Mouse (Mus musculus) heart, adult 2 months (tissue): Measurements from ENCODE around the gene Gm5724. TPM values are rescaled to one million over a fixed set of nuclear protein-coding genes. Genes with fewer than 3 reads are reported as not detected.

Experiments
- DNase-seq, 2 experiments: peaks; one replicate each; pipeline ENCODE4 v3.0.0; 2021
- H3K27ac ChIP-seq: fragments of 200-600 bp; 2 replicates; pipeline ENCODE4 v1.8.1; 2022
- H3K27me3 ChIP-seq: fragments of 200-500 bp; 2 replicates; pipeline ENCODE4 v1.6.1; 2012; ENCODE audit warnings: mild to moderate bottlenecking, low read length, inconsistent platforms, mixed read lengths; ENCODE audit not compliant: control insufficient read depth, insufficient read depth
- H3K36me3 ChIP-seq: fragments of 200-500 bp; 2 replicates; pipeline ENCODE4 v1.6.1; 2012; ENCODE audit warnings: low read length, inconsistent platforms; ENCODE audit not compliant: control insufficient read depth, insufficient read depth
- H3K4me1 ChIP-seq: fragments of 200-500 bp; 2 replicates; pipeline ENCODE4 v1.6.1; 2011; ENCODE audit warnings: low read length; ENCODE audit not compliant: control insufficient read depth, insufficient read depth
- H3K4me3 ChIP-seq: fragments of 200-600 bp; 2 replicates; pipeline ENCODE4 v1.8.1; 2022
- H3K79me2 ChIP-seq: fragments of 200-500 bp; replicated peaks from 2 replicates; pipeline ENCODE4 v1.6.1; 2012; ENCODE audit warnings: mild to moderate bottlenecking, inconsistent platforms, low read length, moderate library complexity, mixed read lengths; ENCODE audit not compliant: control insufficient read depth, insufficient read depth
- H3K9ac ChIP-seq: fragments of 200-500 bp; 2 replicates; pipeline ENCODE4 v1.6.1; 2012; ENCODE audit warnings: low read depth, mild to moderate bottlenecking, control low read depth, inconsistent platforms, low read length, mixed read lengths
- CTCF ChIP-seq: fragments of 200-600 bp; IDR thresholded peaks from 2 replicates; pipeline ENCODE4 v1.8.1; 2022; ENCODE audit warnings: antibody characterized with exemption, mild to moderate bottlenecking, moderate library complexity
- EP300 ChIP-seq: fragments of 200-500 bp; IDR thresholded peaks from 2 replicates; pipeline ENCODE4 v1.6.1; 2011; ENCODE audit warnings: low read depth, low read length, control low read depth; ENCODE audit not compliant: insufficient read depth
- POLR2A ChIP-seq: fragments of 200-500 bp; IDR thresholded peaks from 2 replicates; pipeline ENCODE4 v1.6.1; 2011; ENCODE audit warnings: mild to moderate bottlenecking, low read depth, low read length, control low read depth; ENCODE audit not compliant: insufficient read depth
- WGBS: fragments of 180-500 bp; shearing (Covaris S2); methylation state at CpG from one replicate; pipeline ENCODE4 v1.1.7; 2018; 5-methylcytosine and 5-hydroxymethylcytosine counted together
- intact Hi-C: fragments of 180-260 bp; cut with DNase I; formaldehyde crosslinking; loops from one replicate; pipeline ENCODE4 v1.15.1; 2025
- long read RNA-seq: library from polyadenylated mRNA; stranded (forward); transcript quantifications from one replicate; pipeline ENCODE4 v2.0.0, GENCODE M21; 2021
- polyA plus RNA-seq: library from polyadenylated mRNA; depleted of rRNA; stranded (reverse); fragments of >200 nt; gene quantifications from 2 replicates; pipeline ENCODE4 v1.2.3, GENCODE M21; 2012; rRNA removed
- total RNA-seq, 2 experiments: library from RNA; stranded (reverse); gene quantifications; 2 replicates each; pipeline ENCODE4 v1.2.3; 2021

Gm5724 gene
- total RNA-seq = not detected
- not detected in 2 replicates for polyA plus RNA-seq
- long read RNA-seq = 0 reads

- no peaks in the 10 kb centered on the region for H3K36me3 ChIP-seq
- WGBS = 73% methylated on average over 3 of the region's 3 CpGs
- intact Hi-C loops = no loop called here
- no peak for DNase-seq
- H3K4me3 ChIP-seq = no peak within 1 kb of the TSS
- H3K9ac ChIP-seq = no peak within 1 kb of the TSS
- H3K27me3 ChIP-seq = no peaks in the 10 kb centered on the region
- no peaks in the 10 kb centered on the region for H3K79me2 ChIP-seq
- TF ChIP-seq EP300 (no peak), CTCF (no peak), POLR2A (no peak)
- no peak within 1 kb of the TSS for H3K27ac ChIP-seq
- no peaks in the 10 kb centered on the region for H3K4me1 ChIP-seq
These were observed at the start of gene Gm5724 for GRCm38 (mm10) chr6:141773710-141774109. TSS of gene Gm5724 (minus strand) at chr6:141773810.

GRCm38 (mm10) chr6:141797837-141798236 is 24.2 kb upstream of the Gm5724 start:
- intact Hi-C loops = no loop called here
- Histone ChIP-seq H3K79me2 (no peaks in the 10 kb centered on the region), H3K4me1 (no peaks in the 10 kb centered on the region), H3K4me3 (no peak overlapping the region), H3K9ac (no peak overlapping the region), H3K36me3 (no peaks in the 10 kb centered on the region), H3K27ac (no peak overlapping the region), H3K27me3 (no peaks in the 10 kb centered on the region)
- peak in 1 of 2 experiments; percentile 4 for DNase-seq
- no peak for TF ChIP-seq POLR2A
- no peak for TF ChIP-seq EP300
- TF ChIP-seq CTCF = peak; percentile 65
- WGBS = 17% methylated on average over 1 of the region's 1 CpGs

GRCm38 (mm10) chr6:141774476-141774875 is 866 bp upstream of the Gm5724 start:
- H3K27ac ChIP-seq = no peak overlapping the region
- no peaks in the 10 kb centered on the region for H3K27me3 ChIP-seq
- WGBS = 52% methylated on average over 2 of the region's 2 CpGs
- intact Hi-C loops = no loop called here
- H3K9ac ChIP-seq = no peak overlapping the region
- H3K4me3 ChIP-seq = no peak overlapping the region
- H3K79me2 ChIP-seq = no peaks in the 10 kb centered on the region
- H3K36me3 ChIP-seq = no peaks in the 10 kb centered on the region
- TF ChIP-seq POLR2A (no peak), CTCF (no peak), EP300 (no peak)
- no peaks in the 10 kb centered on the region for H3K4me1 ChIP-seq
- DNase-seq = no peak

DNA sequence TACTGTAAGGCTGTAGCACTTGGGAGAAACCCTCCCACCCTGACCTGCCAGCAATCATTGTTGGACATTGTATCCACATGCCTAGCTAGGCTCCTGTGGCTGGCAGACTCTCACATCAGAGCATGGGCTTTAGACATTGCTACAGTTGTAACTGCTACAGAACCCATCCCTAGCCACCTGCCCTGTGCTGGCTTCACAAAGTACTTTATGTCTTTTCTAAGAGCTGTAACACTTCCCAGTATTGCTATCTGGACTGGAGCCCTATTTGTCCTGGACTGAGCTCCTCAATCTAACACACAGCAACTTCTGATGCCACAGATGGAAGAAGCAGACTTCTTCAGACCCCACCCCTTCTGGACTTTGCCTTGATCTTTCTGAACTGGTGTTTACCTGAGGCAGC is 82.4 kb downstream of the Gm5724 start:
- H3K27ac ChIP-seq = no peak overlapping the region
- H3K27me3 ChIP-seq = no peaks in the 10 kb centered on the region
- H3K9ac ChIP-seq = no peak overlapping the region
- TF ChIP-seq POLR2A (no peak), CTCF (no peak), EP300 (no peak)
- DNase-seq = no peak
- H3K36me3 ChIP-seq = no peaks in the 10 kb centered on the region
- no peak overlapping the region for H3K4me3 ChIP-seq
- H3K4me1 ChIP-seq = no peaks in the 10 kb centered on the region
- no peaks in the 10 kb centered on the region for H3K79me2 ChIP-seq
- intact Hi-C loops = loop anchor here (10.0 kb wide), 1 partner anchor 1124 kb away; no protein-coding TSS in a partner anchor

GRCm38 (mm10) chr6:141687008-141687407 is 86.6 kb downstream of the Gm5724 start:
- DNase-seq = no peak
- TF ChIP-seq POLR2A = no peak
- TF ChIP-seq CTCF = no peak
- no peak for TF ChIP-seq EP300
- Histone ChIP-seq H3K4me1 (no peaks in the 10 kb centered on the region), H3K27ac (no peak overlapping the region), H3K9ac (no peak overlapping the region), H3K4me3 (no peak overlapping the region), H3K27me3 (no peaks in the 10 kb centered on the region), H3K36me3 (no peaks in the 10 kb centered on the region), H3K79me2 (no peaks in the 10 kb centered on the region)
- 43% methylated on average over 4 of the region's 4 CpGs for WGBS
- intact Hi-C loops = no loop called here

Other genes starting within 250 kb of the Gm5724 start
- under 1 TPM; 0.23 TPM for gene Slco1c1, start 249.4 kb downstream of the Gm5724 start, total RNA-seq
- 0.14 and 0.35 TPM in 2 replicates for gene Slco1c1, start 249.4 kb downstream of the Gm5724 start, polyA plus RNA-seq
- not detected for gene Slco1b2, start 144.3 kb downstream of the Gm5724 start, total RNA-seq
- 0.06 TPM in 1 of 2 replicates, not detected in the other for gene Slco1b2, start 144.3 kb downstream of the Gm5724 start, polyA plus RNA-seq
- gene Slco1a4, start 82.4 kb upstream of the Gm5724 start, total RNA-seq = under 1 TPM; 0.66 to 0.68 TPM
- gene Slco1a4, start 82.4 kb upstream of the Gm5724 start, polyA plus RNA-seq = 0.33 and 1.3 TPM in 2 replicates
- not detected for gene Slco1a1, start 173.2 kb upstream of the Gm5724 start, total RNA-seq
- not detected in 2 replicates for gene Slco1a1, start 173.2 kb upstream of the Gm5724 start, polyA plus RNA-seq
- not detected for gene Gm6614, start 237.6 kb upstream of the Gm5724 start, total RNA-seq
- gene Gm6614, start 237.6 kb upstream of the Gm5724 start, polyA plus RNA-seq = not detected in 2 replicates